Mouse (Mus musculus) ES-Bruce4 (cell line): ENCODE results near the gene Itga9.

Experiments
- CTCF ChIP-seq: IDR thresholded peaks from one replicate; pipeline ENCODE4 v1.8.1; 2011; ENCODE audit warnings: low read depth, low read length
- POLR2A ChIP-seq: IDR thresholded peaks from one replicate; pipeline ENCODE4 v1.8.1; 2011; ENCODE audit warnings: low read length; ENCODE audit not compliant: insufficient read depth

- TF ChIP-seq POLR2A (no peak), CTCF (no peak)
Observed at GRCm38 (mm10) chr9:118943941-118944340, 337.5 kb downstream of the Itga9 start.
